Mouse (Mus musculus): ENCODE measurements around the gene Rasal3. TPM values are rescaled to one million over a fixed set of nuclear protein-coding genes. Genes with fewer than 3 reads are reported as not detected.

The Rasal3 gene
- total RNA-seq, 2 experiments from 2014 or later = 0.06 to 0.31 TPM

GRCm38 (mm10) chr17:32419989-32420388 is 16.6 kb upstream of the Rasal3 start:
- Histone ChIP-seq H3K27ac (no peak overlapping the region), H3K4me3 (no peak overlapping the region)
- no peak for DNase-seq
- intact Hi-C loops (cut with DNase I) = no loop called here
- no peak for TF ChIP-seq CTCF (IDR thresholded peaks at IDR 0.05)

GRCm38 (mm10) chr17:32416771-32417170 is 13.4 kb upstream of the Rasal3 start:
- H3K4me3 ChIP-seq = no peak overlapping the region
- no peak for TF ChIP-seq CTCF (IDR thresholded peaks at IDR 0.05)
- H3K27ac ChIP-seq = no peak overlapping the region
- intact Hi-C loops (cut with DNase I) = no loop called here
- no peak for DNase-seq

- intact Hi-C loops (cut with DNase I) = no loop called here
- Histone ChIP-seq H3K27ac (no peak overlapping the region), H3K4me3 (no peak overlapping the region)
- DNase-seq = no peak
- TF ChIP-seq CTCF (IDR thresholded peaks at IDR 0.05) = no peak
Measured at GRCm38 (mm10) chr17:32415417-32416020, 12.1 kb upstream of the Rasal3 start.

GRCm38 (mm10) chr17:32411898-32412297 is 8.5 kb upstream of the Rasal3 start:
- no peak for TF ChIP-seq CTCF (IDR thresholded peaks at IDR 0.05)
- intact Hi-C loops (cut with DNase I) = no loop called here

GRCm38 (mm10) chr17:32402779-32403157 is 615 bp downstream of the Rasal3 start:
- peak overlapping the region; percentile 2 for H3K4me3 ChIP-seq
- no peak overlapping the region for H3K27ac ChIP-seq
- no peak for DNase-seq
- intact Hi-C loops (cut with DNase I) = no loop called here
- no peak for TF ChIP-seq CTCF (IDR thresholded peaks at IDR 0.05)

More at GRCm38 (mm10) chr17:32411898-32412297, 8.5 kb upstream of the Rasal3 start:
- Histone ChIP-seq H3K4me3 (no peak overlapping the region), H3K27ac (no peak overlapping the region)
- no peak for DNase-seq

GRCm38 (mm10) chr17:32402011-32402778 is 1.2 kb downstream of the Rasal3 start:
- TF ChIP-seq CTCF (IDR thresholded peaks at IDR 0.05) = no peak
- H3K27ac ChIP-seq = no peak overlapping the region
- H3K4me3 ChIP-seq = no peak overlapping the region
- no peak for DNase-seq
- intact Hi-C loops (cut with DNase I) = no loop called here

- Histone ChIP-seq H3K4me3 (peak overlapping the region; percentile 54), H3K27ac (no peak overlapping the region)
- DNase-seq = peak; percentile 43
- TF ChIP-seq CTCF (IDR thresholded peaks at IDR 0.05) = no peak
- intact Hi-C loops (cut with DNase I) = no loop called here
Measured at GRCm38 (mm10) chr17:32396266-32396665, 7.1 kb downstream of the Rasal3 start.

- no peak for TF ChIP-seq CTCF (IDR thresholded peaks at IDR 0.05)
- Histone ChIP-seq H3K27ac (no peak overlapping the region), H3K4me3 (no peak overlapping the region)
- intact Hi-C loops (cut with DNase I) = loop anchor here (5.0 kb wide), 1 partner anchor 43 kb away; no protein-coding TSS in a partner anchor
- no peak for DNase-seq
Measured at GRCm38 (mm10) chr17:32393944-32394343, 9.4 kb downstream of the Rasal3 start.

- Histone ChIP-seq H3K27ac (peak within 1 kb of the TSS; percentile 97), H3K4me3 (peak within 1 kb of the TSS; percentile 91)
- intact Hi-C loops (cut with DNase I) = loop anchor here (2.0 kb wide), 1 partner anchor 26 kb away; no protein-coding TSS in a partner anchor
- DNase-seq = peak; percentile 98
- no peak for TF ChIP-seq CTCF (IDR thresholded peaks at IDR 0.05)
Measured at GRCm38 (mm10) chr17:32389101-32389659, 14.2 kb downstream of the Rasal3 start, which contains the start of gene Wiz. Gene Wiz (minus strand): TSS chr17:32389439.

GRCm38 (mm10) chr17:32388370-32389100 is 14.8 kb downstream of the Rasal3 start:
- H3K27ac ChIP-seq = peak overlapping the region; percentile 97
- intact Hi-C loops (cut with DNase I) = loop anchor here (2.0 kb wide), 1 partner anchor 26 kb away; no protein-coding TSS in a partner anchor
- TF ChIP-seq CTCF (IDR thresholded peaks at IDR 0.05) = no peak
- peak; percentile 58 for DNase-seq
- peak overlapping the region; percentile 91 for H3K4me3 ChIP-seq

- TF ChIP-seq CTCF (IDR thresholded peaks at IDR 0.05) = no peak
- DNase-seq = no peak
- Histone ChIP-seq H3K4me3 (peak overlapping the region; percentile 91), H3K27ac (peak overlapping the region; percentile 97)
- intact Hi-C loops (cut with DNase I) = loop anchor here (2.0 kb wide), 3 partner anchors 25 to 107 kb away; partner anchors contain the start of gene Akap8l
Measured at GRCm38 (mm10) chr17:32387986-32388369, 15.4 kb downstream of the Rasal3 start.

- intact Hi-C loops (cut with DNase I) = loop anchor here (2.0 kb wide), 2 partner anchors 36 to 108 kb away; partner anchors contain the start of gene Akap8l
- peak; percentile 71 for TF ChIP-seq CTCF (IDR thresholded peaks at IDR 0.05)
- peak; percentile 40 for DNase-seq
Measured at GRCm38 (mm10) chr17:32386659-32387432, 16.5 kb downstream of the Rasal3 start.

More at GRCm38 (mm10) chr17:32386659-32387432, 16.5 kb downstream of the Rasal3 start:
- H3K4me3 ChIP-seq = no peak overlapping the region
- no peak overlapping the region for H3K27ac ChIP-seq
